Mouse (Mus musculus) lung, adult 18-20 months (tissue): ENCODE measurements around the gene Olfr1018.

Experiments used
- DNase-seq, 2 experiments: peaks; one replicate each; pipeline ENCODE4 v3.0.0; 2022; ENCODE audit warnings: mixed read lengths in 2 of 2

The Olfr1018 gene

GRCm38 (mm10) chr2:85818179-85818578 is at the start of gene Olfr1018:
Olfr1018 (plus strand) TSS chr2:85818479.
- DNase-seq, result no peak

GRCm38 (mm10) chr2:85772413-85772812 is 45.9 kb upstream of the Olfr1018 start, which contains the start of gene Olfr1014:
Olfr1014 (plus strand) TSS chr2:85772713.
- no peak for DNase-seq

GRCm38 (mm10) chr2:85781717-85782116 is 36.6 kb upstream of the Olfr1018 start, which contains the start of gene Olfr1015:
Olfr1015 (plus strand) TSS chr2:85782017.
- DNase-seq, result no peak

- no peak for DNase-seq
Measured at GRCm38 (mm10) chr2:85792331-85792730, 25.9 kb upstream of the Olfr1018 start.

- no peak for DNase-seq
Measured at GRCm38 (mm10) chr2:85802444-85802843, 15.8 kb upstream of the Olfr1018 start, which contains the start of gene Olfr1016. Olfr1016 (minus strand) TSS chr2:85802544.

GRCm38 (mm10) chr2:85804501-85804900 is 13.8 kb upstream of the Olfr1018 start:
- no peak for DNase-seq

GRCm38 (mm10) chr2:85845383-85845782 is 27.1 kb downstream of the Olfr1018 start, which contains the start of gene Olfr1019:
Olfr1019 (minus strand) TSS chr2:85845483.
- no peak for DNase-seq

- DNase-seq, result no peak
Measured at GRCm38 (mm10) chr2:85846730-85847129, 28.5 kb downstream of the Olfr1018 start, which contains the start of gene Olfr1020. Olfr1020 (plus strand) TSS chr2:85847030.

GRCm38 (mm10) chr2:85868294-85868693 is 50.0 kb downstream of the Olfr1018 start, which contains the start of gene Olfr1022:
Olfr1022 (plus strand) TSS chr2:85868594.
- no peak for DNase-seq
